Mouse (Mus musculus): Measurements from ENCODE around the gene Syt17. TPM values are rescaled to one million over a fixed set of nuclear protein-coding genes. Genes with fewer than 3 reads are reported as not detected.
"Not testable (repeated sequence)": the region's sequence is repeated elsewhere in the genome, so short reads cannot be mapped to it uniquely, and the experiment has no call there.

The Syt17 gene
- polyA plus RNA-seq, 1 experiment from 2014 or later, result 18.6 TPM

- Histone ChIP-seq H3K9me3 (ENCODE audit: control insufficient read depth, low read length) (no peaks in the 10 kb centered on the region), H3K36me3 (replicated peaks; ENCODE audit: control insufficient read depth, insufficient read depth) (no peaks in the 10 kb centered on the region), H3K27me3 (ENCODE audit: control insufficient read depth, insufficient read depth, low read length) (no peaks in the 10 kb centered on the region), H3K4me1 (replicated peaks; ENCODE audit: control insufficient read depth, insufficient read depth, low read length) (no peaks in the 10 kb centered on the region), H3K4me3 (replicated peaks; ENCODE audit: low read length) (no peak overlapping the region), H3K27ac (no peak overlapping the region), H3K9ac (no peak overlapping the region), H3K4me2 (replicated peaks) (no peak overlapping the region)
- WGBS, result 81% methylated on average over 3 of the region's 3 CpGs
- DNase-seq (ENCODE audit: low spot score) (no peak), ATAC-seq (ENCODE audit: low FRiP score) (no peak)
These were observed 82.1 kb downstream of the Syt17 start for GRCm38 (mm10) chr7:118365902-118366301.

GRCm38 (mm10) chr7:118365251-118365650, 82.8 kb downstream of the Syt17 start:
- no peak for DNase-seq (ENCODE audit: low spot score)

GRCm38 (mm10) chr7:118364353-118365007, 83.5 kb downstream of the Syt17 start:
- no peak overlapping the region for H3K27ac ChIP-seq
- no peak overlapping the region for H3K4me3 ChIP-seq (replicated peaks; ENCODE audit: low read length)
- no peak overlapping the region for H3K9ac ChIP-seq
- H3K4me1 ChIP-seq (replicated peaks; ENCODE audit: control insufficient read depth, insufficient read depth, low read length), result no peaks in the 10 kb centered on the region
- H3K4me2 ChIP-seq (replicated peaks), result no peak overlapping the region
- DNase-seq (ENCODE audit: low spot score) (no peak), ATAC-seq (ENCODE audit: low FRiP score) (no peak)
- no peaks in the 10 kb centered on the region for H3K36me3 ChIP-seq (replicated peaks; ENCODE audit: control insufficient read depth, insufficient read depth)
- no peaks in the 10 kb centered on the region for H3K27me3 ChIP-seq (ENCODE audit: control insufficient read depth, insufficient read depth, low read length)
- no peaks in the 10 kb centered on the region for H3K9me3 ChIP-seq (ENCODE audit: control insufficient read depth, low read length)
- 33% methylated on average over 7 of the region's 7 CpGs for WGBS

More at GRCm38 (mm10) chr7:118365251-118365650, 82.8 kb downstream of the Syt17 start:
- Histone ChIP-seq H3K4me2 (replicated peaks) (no peak overlapping the region), H3K9ac (no peak overlapping the region), H3K27ac (no peak overlapping the region), H3K4me1 (replicated peaks; ENCODE audit: control insufficient read depth, insufficient read depth, low read length) (no peaks in the 10 kb centered on the region), H3K27me3 (ENCODE audit: control insufficient read depth, insufficient read depth, low read length) (no peaks in the 10 kb centered on the region), H3K9me3 (ENCODE audit: control insufficient read depth, low read length) (no peaks in the 10 kb centered on the region), H3K4me3 (replicated peaks; ENCODE audit: low read length) (no peak overlapping the region), H3K36me3 (replicated peaks; ENCODE audit: control insufficient read depth, insufficient read depth) (no peaks in the 10 kb centered on the region)
- ATAC-seq (ENCODE audit: low FRiP score), result no peak
- WGBS, result 86% methylated on average over 6 of the region's 6 CpGs

- ATAC-seq (ENCODE audit: low FRiP score) (no peak), DNase-seq (ENCODE audit: low spot score) (no peak)
- H3K9me3 ChIP-seq (ENCODE audit: control insufficient read depth, low read length), result no peaks in the 10 kb centered on the region
- WGBS, result 85% methylated on average over 6 of the region's 6 CpGs
- no peak overlapping the region for H3K27ac ChIP-seq
- H3K4me3 ChIP-seq (replicated peaks; ENCODE audit: low read length), result no peak overlapping the region
- H3K4me1 ChIP-seq (replicated peaks; ENCODE audit: control insufficient read depth, insufficient read depth, low read length), result no peaks in the 10 kb centered on the region
- no peaks in the 10 kb centered on the region for H3K36me3 ChIP-seq (replicated peaks; ENCODE audit: control insufficient read depth, insufficient read depth)
- no peaks in the 10 kb centered on the region for H3K27me3 ChIP-seq (ENCODE audit: control insufficient read depth, insufficient read depth, low read length)
- H3K4me2 ChIP-seq (replicated peaks), result no peak overlapping the region
- H3K9ac ChIP-seq, result no peak overlapping the region
These were observed 84.3 kb downstream of the Syt17 start for GRCm38 (mm10) chr7:118363587-118364233.

- Histone ChIP-seq H3K4me3 (replicated peaks; ENCODE audit: low read length) (no peak overlapping the region), H3K4me2 (replicated peaks) (no peak overlapping the region), H3K4me1 (replicated peaks; ENCODE audit: control insufficient read depth, insufficient read depth, low read length) (no peaks in the 10 kb centered on the region), H3K9ac (no peak overlapping the region), H3K9me3 (ENCODE audit: control insufficient read depth, low read length) (no peaks in the 10 kb centered on the region), H3K27ac (no peak overlapping the region), H3K27me3 (ENCODE audit: control insufficient read depth, insufficient read depth, low read length) (no peaks in the 10 kb centered on the region), H3K36me3 (replicated peaks; ENCODE audit: control insufficient read depth, insufficient read depth) (no peaks in the 10 kb centered on the region)
- no peak for ATAC-seq (ENCODE audit: low FRiP score)
- 88% methylated on average over 1 of the region's 1 CpGs for WGBS
- no peak for DNase-seq (ENCODE audit: low spot score)
These were observed 85.1 kb downstream of the Syt17 start for GRCm38 (mm10) chr7:118362931-118363330.

GRCm38 (mm10) chr7:118362258-118362657, 85.8 kb downstream of the Syt17 start:
- no peaks in the 10 kb centered on the region for H3K9me3 ChIP-seq (ENCODE audit: control insufficient read depth, low read length)
- no peak overlapping the region for H3K27ac ChIP-seq
- H3K4me3 ChIP-seq (replicated peaks; ENCODE audit: low read length), result no peak overlapping the region
- H3K9ac ChIP-seq, result no peak overlapping the region
- no peaks in the 10 kb centered on the region for H3K36me3 ChIP-seq (replicated peaks; ENCODE audit: control insufficient read depth, insufficient read depth)
- no peaks in the 10 kb centered on the region for H3K4me1 ChIP-seq (replicated peaks; ENCODE audit: control insufficient read depth, insufficient read depth, low read length)
- H3K27me3 ChIP-seq (ENCODE audit: control insufficient read depth, insufficient read depth, low read length), result no peaks in the 10 kb centered on the region
- DNase-seq (ENCODE audit: low spot score) (no peak), ATAC-seq (ENCODE audit: low FRiP score) (no peak)
- 62% methylated on average over 3 of the region's 3 CpGs for WGBS
- H3K4me2 ChIP-seq (replicated peaks), result no peak overlapping the region

- Histone ChIP-seq H3K4me2 (replicated peaks) (no peak overlapping the region), H3K9me3 (ENCODE audit: control insufficient read depth, low read length) (no peaks in the 10 kb centered on the region), H3K27ac (no peak overlapping the region), H3K27me3 (ENCODE audit: control insufficient read depth, insufficient read depth, low read length) (no peaks in the 10 kb centered on the region), H3K4me3 (replicated peaks; ENCODE audit: low read length) (no peak overlapping the region), H3K36me3 (replicated peaks; ENCODE audit: control insufficient read depth, insufficient read depth) (no peaks in the 10 kb centered on the region), H3K4me1 (replicated peaks; ENCODE audit: control insufficient read depth, insufficient read depth, low read length) (no peaks in the 10 kb centered on the region), H3K9ac (no peak overlapping the region)
- DNase-seq (ENCODE audit: low spot score) (no peak), ATAC-seq (ENCODE audit: low FRiP score) (no peak)
- 47% methylated on average over 3 of the region's 3 CpGs for WGBS
These were observed 89.0 kb downstream of the Syt17 start for GRCm38 (mm10) chr7:118358977-118359376.

GRCm38 (mm10) chr7:118356410-118357005, 91.5 kb downstream of the Syt17 start:
- not testable (repeated sequence) for ATAC-seq (ENCODE audit: low FRiP score); H3K27ac ChIP-seq; H3K4me2 ChIP-seq (replicated peaks); H3K36me3 ChIP-seq (replicated peaks; ENCODE audit: control insufficient read depth, insufficient read depth); H3K9me3 ChIP-seq (ENCODE audit: control insufficient read depth, low read length); H3K9ac ChIP-seq; H3K27me3 ChIP-seq (ENCODE audit: control insufficient read depth, insufficient read depth, low read length); H3K4me3 ChIP-seq (replicated peaks; ENCODE audit: low read length); DNase-seq (ENCODE audit: low spot score); H3K4me1 ChIP-seq (replicated peaks; ENCODE audit: control insufficient read depth, insufficient read depth, low read length)
- 78% methylated on average over 8 of the region's 8 CpGs for WGBS

- Histone ChIP-seq H3K27ac (no peak overlapping the region), H3K9ac (no peak overlapping the region), H3K4me2 (replicated peaks) (no peak overlapping the region), H3K27me3 (ENCODE audit: control insufficient read depth, insufficient read depth, low read length) (no peaks in the 10 kb centered on the region), H3K36me3 (replicated peaks; ENCODE audit: control insufficient read depth, insufficient read depth) (no peaks in the 10 kb centered on the region), H3K4me1 (replicated peaks; ENCODE audit: control insufficient read depth, insufficient read depth, low read length) (no peaks in the 10 kb centered on the region), H3K4me3 (replicated peaks; ENCODE audit: low read length) (no peak overlapping the region), H3K9me3 (ENCODE audit: control insufficient read depth, low read length) (no peaks in the 10 kb centered on the region)
- DNase-seq (ENCODE audit: low spot score), result no peak
- WGBS, result 86% methylated on average over 2 of the region's 2 CpGs
- ATAC-seq (ENCODE audit: low FRiP score), result no peak
These were observed 97.2 kb downstream of the Syt17 start for GRCm38 (mm10) chr7:118350840-118351239.
